Comparison of ENCODE assay signal across 7 mouse cellular contexts in the genomic region with DNA sequence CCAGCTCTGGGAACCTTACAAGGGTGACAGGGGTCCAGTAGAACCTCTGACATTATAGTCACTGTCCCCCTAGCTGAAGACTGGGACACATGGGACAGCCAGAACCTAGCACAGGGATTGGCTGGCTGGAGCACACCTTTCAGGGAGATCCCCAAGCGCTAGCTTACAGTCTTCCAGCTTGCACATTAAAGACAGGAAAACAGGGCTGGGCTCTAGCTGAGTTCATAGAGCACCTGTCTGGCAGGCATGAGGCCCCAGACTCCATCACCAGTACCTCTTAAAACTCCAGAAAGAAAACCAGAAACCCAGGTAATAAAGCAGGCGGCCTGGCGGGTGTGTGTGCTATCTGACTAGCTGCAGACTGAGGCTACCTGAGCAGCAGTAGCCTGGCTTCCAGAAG. TPM values are rescaled to one million over a fixed set of nuclear protein-coding genes. Genes with fewer than 3 reads are reported as not detected.
DNase-seq lines count a peak whose midpoint lies in the region; ATAC-seq and TF ChIP-seq lines count a peak whose summit lies in the region.

No protein-coding gene starts in this region.

- intact Hi-C loops in left cerebral cortex, adult 2 months (cut with DNase I), result no loop called here

- H3K4me1 ChIP-seq in embryonic facial prominence, embryonic 15.5 days, result peaks cover 80% of the 10 kb centered on the region
- peaks cover 53% of the 10 kb centered on the region for H3K4me1 ChIP-seq in intestine, embryonic 16.5 days (ENCODE audit: control insufficient read depth, insufficient read depth, low read length)
- peaks cover 57% of the 10 kb centered on the region for H3K4me1 ChIP-seq in neural tube, embryonic 12.5 days

- H3K9me3 ChIP-seq in embryonic facial prominence, embryonic 15.5 days (replicated peaks), result no peaks in the 10 kb centered on the region
- H3K9me3 ChIP-seq in intestine, embryonic 16.5 days (ENCODE audit: control insufficient read depth, low read length), result no peaks in the 10 kb centered on the region
- H3K9me3 ChIP-seq in neural tube, embryonic 12.5 days, result no peaks in the 10 kb centered on the region

- H3K9ac ChIP-seq in embryonic facial prominence, embryonic 15.5 days, result peak overlapping the region; percentile 98
- peak overlapping the region; percentile 97 for H3K9ac ChIP-seq in intestine, embryonic 16.5 days (ENCODE audit: low read depth, low read length)
- peak overlapping the region; percentile 97 for H3K9ac ChIP-seq in neural tube, embryonic 12.5 days

- H3K36me3 ChIP-seq in embryonic facial prominence, embryonic 15.5 days, result peaks cover 35% of the 10 kb centered on the region
- peaks cover 27% of the 10 kb centered on the region for H3K36me3 ChIP-seq in intestine, embryonic 16.5 days (ENCODE audit: control insufficient read depth, insufficient read depth, low read length)
- H3K36me3 ChIP-seq in neural tube, embryonic 12.5 days, result peaks cover 47% of the 10 kb centered on the region

- ATAC-seq in embryonic facial prominence, embryonic 15.5 days (ENCODE audit: insufficient number of reproducible peaks, low FRiP score, low TSS enrichment, low read depth), result no peak
- no peak for ATAC-seq in intestine, embryonic 16.5 days
- ATAC-seq in neural tube, embryonic 12.5 days (ENCODE audit: low FRiP score, low read depth), result no peak

- no peak for TF ChIP-seq CTCF in left cerebral cortex, adult 2 months (IDR thresholded peaks at IDR 0.05)

- H3K27ac ChIP-seq in left cerebral cortex, adult 2 months, result peak overlapping the region; percentile 92
- peak overlapping the region; percentile 99; the same call in 1 of the 2 replicates for H3K27ac ChIP-seq in embryonic facial prominence, embryonic 15.5 days (replicated peaks)
- H3K27ac ChIP-seq in intestine, embryonic 16.5 days (ENCODE audit: low read length), result peak overlapping the region; percentile 75
- H3K27ac ChIP-seq in neural tube, embryonic 12.5 days, result no peak overlapping the region

- peak overlapping the region; percentile 82 for H3K4me3 ChIP-seq in left cerebral cortex, adult 2 months
- H3K4me3 ChIP-seq in embryonic facial prominence, embryonic 15.5 days (replicated peaks), result peak overlapping the region; percentile 97
- peak overlapping the region; percentile 96 for H3K4me3 ChIP-seq in intestine, embryonic 16.5 days (ENCODE audit: low read length)
- H3K4me3 ChIP-seq in neural tube, embryonic 12.5 days, result no peak overlapping the region

- H3K27me3 ChIP-seq in embryonic facial prominence, embryonic 15.5 days, result no peaks in the 10 kb centered on the region
- H3K27me3 ChIP-seq in intestine, embryonic 16.5 days (replicated peaks; ENCODE audit: control insufficient read depth, insufficient read depth, low read length), result no peaks in the 10 kb centered on the region
- H3K27me3 ChIP-seq in neural tube, embryonic 12.5 days (replicated peaks), result no peaks in the 10 kb centered on the region

- WGBS in embryonic facial prominence, embryonic 15.5 days, result 85% methylated on average over 3 of the region's 3 CpGs
- WGBS in intestine, embryonic 16.5 days, result 57% methylated on average over 3 of the region's 3 CpGs
- 99% methylated on average over 3 of the region's 3 CpGs for WGBS in neural tube, embryonic 12.5 days

- H3K4me2 ChIP-seq in embryonic facial prominence, embryonic 15.5 days (replicated peaks), result peak overlapping the region; percentile 84
- H3K4me2 ChIP-seq in intestine, embryonic 16.5 days (ENCODE audit: low read depth, low read length), result peak overlapping the region; percentile 64
- peak overlapping the region; percentile 89 for H3K4me2 ChIP-seq in neural tube, embryonic 12.5 days (replicated peaks)

- no peak for DNase-seq in left cerebral cortex, adult 2 months (ENCODE audit: extremely low spot score in 1 of 2, low spot score in 2 of 2)
- DNase-seq in left cerebral cortex, adult 11 months (ENCODE audit: low spot score), result no peak
- no peak for DNase-seq in right cerebral cortex, postnatal 10 days (ENCODE audit: low spot score in 2 of 2)
- DNase-seq in B cell, adult 2 months, result no peak

RNA-seq across cellular contexts. Expression of a gene that starts 4.2 kb away (rescaled TPM):
- total RNA-seq in left cerebral cortex, adult 2 months (2021), result 10 to 100 TPM; 42.8 to 48.8 TPM
- 99.0 and 105 TPM in 2 replicates for polyA plus RNA-seq in embryonic facial prominence, embryonic 15.5 days (2015; fragmentation: Nextera tagmentation; extraction: Ambion mirVana)
- 18.3 and 49.9 TPM in 2 replicates for polyA plus RNA-seq in intestine, embryonic 16.5 days (2015; fragmentation: Nextera tagmentation; extraction: Ambion mirVana)
- polyA plus RNA-seq in neural tube, embryonic 12.5 days (2016; fragmentation: Nextera tagmentation; extraction: Ambion mirVana), result 86.5 and 88.5 TPM in 2 replicates

RNA-seq across cellular contexts. Expression of a gene that starts 16.8 kb away (rescaled TPM):
- 10 to 100 TPM; 85.1 to 96.7 TPM for total RNA-seq in left cerebral cortex, adult 2 months (2021)
- polyA plus RNA-seq in embryonic facial prominence, embryonic 15.5 days (2015; fragmentation: Nextera tagmentation; extraction: Ambion mirVana), result 82.2 and 82.7 TPM in 2 replicates
- 9.2 and 10.6 TPM in 2 replicates for polyA plus RNA-seq in intestine, embryonic 16.5 days (2015; fragmentation: Nextera tagmentation; extraction: Ambion mirVana)
- 92.8 and 100 TPM in 2 replicates for polyA plus RNA-seq in neural tube, embryonic 12.5 days (2016; fragmentation: Nextera tagmentation; extraction: Ambion mirVana)

RNA-seq across cellular contexts. Expression of a gene that starts 28.1 kb away (rescaled TPM):
- 10 to 100 TPM; 13.6 to 15.5 TPM for total RNA-seq in left cerebral cortex, adult 2 months (2021)
- 48.2 and 51.8 TPM in 2 replicates for polyA plus RNA-seq in embryonic facial prominence, embryonic 15.5 days (2015; fragmentation: Nextera tagmentation; extraction: Ambion mirVana)
- 39.8 and 41.8 TPM in 2 replicates for polyA plus RNA-seq in intestine, embryonic 16.5 days (2015; fragmentation: Nextera tagmentation; extraction: Ambion mirVana)
- 59.4 and 61.5 TPM in 2 replicates for polyA plus RNA-seq in neural tube, embryonic 12.5 days (2016; fragmentation: Nextera tagmentation; extraction: Ambion mirVana)

RNA-seq across cellular contexts. Expression of a gene that starts 28.3 kb away (rescaled TPM):
- 10 to 100 TPM; 45.0 to 46.0 TPM for total RNA-seq in left cerebral cortex, adult 2 months (2021)
- polyA plus RNA-seq in embryonic facial prominence, embryonic 15.5 days (2015; fragmentation: Nextera tagmentation; extraction: Ambion mirVana), result 27.0 and 28.0 TPM in 2 replicates
- 18.5 and 25.0 TPM in 2 replicates for polyA plus RNA-seq in intestine, embryonic 16.5 days (2015; fragmentation: Nextera tagmentation; extraction: Ambion mirVana)
- polyA plus RNA-seq in neural tube, embryonic 12.5 days (2016; fragmentation: Nextera tagmentation; extraction: Ambion mirVana), result 28.6 and 29.3 TPM in 2 replicates

RNA-seq across cellular contexts. Expression of a gene that starts 51.1 kb away (rescaled TPM):
- total RNA-seq in left cerebral cortex, adult 2 months (2021), result 100 to 1,000 TPM; 244 to 251 TPM
- polyA plus RNA-seq in embryonic facial prominence, embryonic 15.5 days (2015; fragmentation: Nextera tagmentation; extraction: Ambion mirVana), result 172 and 190 TPM in 2 replicates
- 15.1 and 22.2 TPM in 2 replicates for polyA plus RNA-seq in intestine, embryonic 16.5 days (2015; fragmentation: Nextera tagmentation; extraction: Ambion mirVana)
- polyA plus RNA-seq in neural tube, embryonic 12.5 days (2016; fragmentation: Nextera tagmentation; extraction: Ambion mirVana), result 173 and 192 TPM in 2 replicates
